In genomic region chr11:52314102-52314793, GRCm38 (mm10) we compare ENCODE assay signal across 8 mouse cellular contexts. TPM values are rescaled to one million over a fixed set of nuclear protein-coding genes. Genes with fewer than 3 reads are reported as not detected.
A peak's percentile ranks its signal among the peaks of the same experiment; 100 is the strongest.
DNase-seq lines count a peak whose midpoint lies in the region; ATAC-seq and TF ChIP-seq lines count a peak whose summit lies in the region.

No protein-coding gene starts in this region.

- ATAC-seq in hindbrain, embryonic 15.5 days (ENCODE audit: low FRiP score, low read depth), result no peak; the same call in 1 of the 2 replicates

- DNase-seq in gastrocnemius, adult 2 months, result no peak
- no peak for DNase-seq in gastrocnemius, postnatal 4 days (ENCODE audit: low spot score in 2 of 2)
- peak; percentile 94 for DNase-seq in CD8-positive naive resting alpha-beta T cell, adult 2 months (ENCODE audit: low read depth in 2 of 2, low spot score in 2 of 2)
- DNase-seq in yolk sac, embryonic 10.5 days (ENCODE audit: low spot score), result peak; percentile 63
- no peak for DNase-seq in right cerebral cortex, adult 2 months (ENCODE audit: low spot score in 2 of 2)
- DNase-seq in urinary bladder, postnatal 4 days (ENCODE audit: low spot score in 2 of 2), result no peak

- peaks cover 4% of the 10 kb centered on the region; the same call in 1 of the 2 replicates for H3K27me3 ChIP-seq in hindbrain, embryonic 15.5 days
- peaks cover 75% of the 10 kb centered on the region for H3K27me3 ChIP-seq in megakaryocyte, embryonic 14.5 days (replicated peaks)

- no peak overlapping the region for H3K4me3 ChIP-seq in gastrocnemius, adult 2 months
- H3K4me3 ChIP-seq in hindbrain, embryonic 15.5 days, result no peak overlapping the region
- peak overlapping the region; percentile 10 for H3K4me3 ChIP-seq in megakaryocyte, embryonic 14.5 days (replicated peaks)

- H3K36me3 ChIP-seq in hindbrain, embryonic 15.5 days, result no peaks in the 10 kb centered on the region
- H3K36me3 ChIP-seq in megakaryocyte, embryonic 14.5 days (replicated peaks; ENCODE audit: low read length), result no peaks in the 10 kb centered on the region

- intact Hi-C loops in gastrocnemius, adult 2 months (cut with DNase I), result no loop called here

- peak overlapping the region; percentile 28 for H3K4me2 ChIP-seq in hindbrain, embryonic 15.5 days

- H3K9ac ChIP-seq in hindbrain, embryonic 15.5 days, result no peak overlapping the region

- no peaks in the 10 kb centered on the region for H3K9me3 ChIP-seq in hindbrain, embryonic 15.5 days
- no peaks in the 10 kb centered on the region for H3K9me3 ChIP-seq in megakaryocyte, embryonic 14.5 days

- H3K4me1 ChIP-seq in hindbrain, embryonic 15.5 days (replicated peaks), result no peaks in the 10 kb centered on the region; the same call in 1 of the 2 replicates
- peaks cover 28% of the 10 kb centered on the region for H3K4me1 ChIP-seq in megakaryocyte, embryonic 14.5 days

- peak; percentile 48 for TF ChIP-seq CTCF in gastrocnemius, adult 2 months (IDR thresholded peaks at IDR 0.05)

- 28% methylated on average over 26 of the region's 26 CpGs for WGBS in hindbrain, embryonic 15.5 days

- no peak overlapping the region for H3K27ac ChIP-seq in gastrocnemius, adult 2 months
- no peak overlapping the region for H3K27ac ChIP-seq in hindbrain, embryonic 15.5 days (replicated peaks)

RNA-seq across cellular contexts. Expression of gene Tcf7, which starts 31.4 kb away (rescaled TPM):
- total RNA-seq in gastrocnemius, adult 2 months (2021), result under 1 TPM; 0.31 to 0.59 TPM
- total RNA-seq in gastrocnemius, postnatal 4 days (2021), result 1 to 10 TPM; 2.5 to 4.1 TPM
- 5.2 and 5.8 TPM in 2 replicates for polyA plus RNA-seq in hindbrain, embryonic 15.5 days (2015; fragmentation: Nextera tagmentation; extraction: Ambion mirVana)
- polyA plus RNA-seq in megakaryocyte, embryonic 14.5 days (2012; ENCODE audit: insufficient read depth, low replicate concordance), result 0.38 TPM in 1 of 2 replicates, not detected in the other

RNA-seq across cellular contexts. Expression of gene Vdac1, which starts 46.4 kb away (rescaled TPM):
- 1,000 to 10,000 TPM; 1,359 to 1,549 TPM for total RNA-seq in gastrocnemius, adult 2 months (2021)
- 100 to 1,000 TPM; 797 to 932 TPM for total RNA-seq in gastrocnemius, postnatal 4 days (2021)
- polyA plus RNA-seq in hindbrain, embryonic 15.5 days (2015; fragmentation: Nextera tagmentation; extraction: Ambion mirVana), result 368 and 369 TPM in 2 replicates
- 11.2 and 27.3 TPM in 2 replicates for polyA plus RNA-seq in megakaryocyte, embryonic 14.5 days (2012; ENCODE audit: insufficient read depth, low replicate concordance)

Comparison
In these comparisons a context has a peak if more than half of its experiments do, and no peak if none do; other contexts are left out.
1. DNase-seq: peak in CD8-positive naive resting alpha-beta T cell, adult 2 months (2 of 2) and yolk sac, embryonic 10.5 days (single experiment); none in gastrocnemius, adult 2 months (single experiment), gastrocnemius, postnatal 4 days (0 of 2), right cerebral cortex, adult 2 months (0 of 2) and urinary bladder, postnatal 4 days (0 of 2).